Comparison of ENCODE assay signal across 14 mouse cellular contexts in genomic region chr8:47260751-47261474, GRCm38 (mm10).
DNase-seq lines count a peak whose midpoint lies in the region; ATAC-seq and TF ChIP-seq lines count a peak whose summit lies in the region.
"Had no signal": no experiment of that assay in that cellular context is flagged by ENCODE, and none has a peak within 500 bp of the region (broad histone marks: within the 10 kb centered on the region; RNA-seq: fewer than 3 reads in every experiment).

No protein-coding gene starts in this region.

- no peak for DNase-seq in heart, adult 2 months
- no peak for DNase-seq in stomach, postnatal 0 days (ENCODE audit: low spot score)
- DNase-seq in embryo, embryonic 10.5 days (ENCODE audit: low spot score), result no peak
- DNase-seq: cerebellum, adult 9-11 months; gastrocnemius, postnatal 25 days; lung, postnatal 4 days had no signal

- no peaks in the 10 kb centered on the region for H3K36me3 ChIP-seq in heart, embryonic 12.5 days
- no peaks in the 10 kb centered on the region for H3K36me3 ChIP-seq in heart, adult 2 months (ENCODE audit: control insufficient read depth, insufficient read depth, low read length)
- no peaks in the 10 kb centered on the region for H3K36me3 ChIP-seq in stomach, embryonic 15.5 days
- no peaks in the 10 kb centered on the region for H3K36me3 ChIP-seq in stomach, postnatal 0 days (ENCODE audit: control insufficient read depth, insufficient read depth, low read length)
- no peaks in the 10 kb centered on the region for H3K36me3 ChIP-seq in midbrain, embryonic 15.5 days (replicated peaks)
- H3K36me3 ChIP-seq: embryonic facial prominence, embryonic 15.5 days had no signal

- TF ChIP-seq CTCF in heart, adult 2 months (IDR thresholded peaks at IDR 0.05), result no peak
- TF ChIP-seq CTCF in stomach, postnatal 0 days (IDR thresholded peaks at IDR 0.05; ENCODE audit: low read depth), result no peak

- H3K4me1 ChIP-seq in heart, embryonic 12.5 days (replicated peaks), result peaks cover 16% of the 10 kb centered on the region
- no peaks in the 10 kb centered on the region; the same call in none of the 2 replicates for H3K4me1 ChIP-seq in heart, adult 2 months (ENCODE audit: control insufficient read depth, insufficient read depth, low read length)
- no peaks in the 10 kb centered on the region for H3K4me1 ChIP-seq in stomach, embryonic 15.5 days
- H3K4me1 ChIP-seq in stomach, postnatal 0 days (replicated peaks; ENCODE audit: control insufficient read depth, insufficient read depth), result no peaks in the 10 kb centered on the region
- peaks cover 51% of the 10 kb centered on the region for H3K4me1 ChIP-seq in midbrain, embryonic 15.5 days

- 44% methylated on average over 12 of the region's 12 CpGs for WGBS in heart, embryonic 12.5 days
- WGBS in heart, adult 2 months, result 51% methylated on average over 12 of the region's 12 CpGs
- WGBS in stomach, embryonic 15.5 days, result 48% methylated on average over 12 of the region's 12 CpGs
- WGBS in stomach, postnatal 0 days, result 42% methylated on average over 12 of the region's 12 CpGs
- WGBS in midbrain, embryonic 15.5 days, result 39% methylated on average over 12 of the region's 12 CpGs

- H3K27ac ChIP-seq in heart, embryonic 12.5 days (ENCODE audit: poor library complexity, severe bottlenecking), result no peak overlapping the region
- H3K27ac ChIP-seq in heart, adult 2 months, result no peak overlapping the region
- no peak overlapping the region for H3K27ac ChIP-seq in stomach, embryonic 15.5 days
- H3K27ac ChIP-seq in stomach, postnatal 0 days (replicated peaks), result no peak overlapping the region
- 0 out of 2 replicates have a peak overlapping the region, but pooled peaks have one; percentile 2 for H3K27ac ChIP-seq in midbrain, embryonic 15.5 days
- H3K27ac ChIP-seq: embryonic facial prominence, embryonic 15.5 days had no signal

- H3K4me3 ChIP-seq in heart, embryonic 12.5 days, result no peak overlapping the region
- H3K4me3 ChIP-seq in heart, adult 2 months, result no peak overlapping the region
- no peak overlapping the region for H3K4me3 ChIP-seq in stomach, embryonic 15.5 days (replicated peaks)
- no peak overlapping the region for H3K4me3 ChIP-seq in stomach, postnatal 0 days (ENCODE audit: low read depth, low read length)
- H3K4me3 ChIP-seq in midbrain, embryonic 15.5 days, result no peak overlapping the region
- H3K4me3 ChIP-seq: embryonic facial prominence, embryonic 15.5 days had no signal

- H3K27me3 ChIP-seq in heart, embryonic 12.5 days (replicated peaks), result no peaks in the 10 kb centered on the region
- no peaks in the 10 kb centered on the region for H3K27me3 ChIP-seq in heart, adult 2 months (ENCODE audit: control insufficient read depth, insufficient read depth, low read length)
- no peaks in the 10 kb centered on the region for H3K27me3 ChIP-seq in stomach, embryonic 15.5 days (replicated peaks)
- H3K27me3 ChIP-seq in stomach, postnatal 0 days (ENCODE audit: control insufficient read depth, insufficient read depth, low read length), result no peaks in the 10 kb centered on the region
- H3K27me3 ChIP-seq in midbrain, embryonic 15.5 days (replicated peaks), result no peaks in the 10 kb centered on the region
- H3K27me3 ChIP-seq: embryonic facial prominence, embryonic 15.5 days had no signal

- H3K9ac ChIP-seq in heart, embryonic 12.5 days, result no peak overlapping the region
- no peak overlapping the region for H3K9ac ChIP-seq in heart, adult 2 months (ENCODE audit: low read depth, low read length)
- H3K9ac ChIP-seq in stomach, embryonic 15.5 days, result no peak overlapping the region
- no peak overlapping the region for H3K9ac ChIP-seq in stomach, postnatal 0 days (ENCODE audit: low read length)
- H3K9ac ChIP-seq in midbrain, embryonic 15.5 days, result no peak overlapping the region
- H3K9ac ChIP-seq: embryonic facial prominence, embryonic 15.5 days had no signal

- peaks cover 7% of the 10 kb centered on the region for H3K79me2 ChIP-seq in heart, adult 2 months (replicated peaks; ENCODE audit: control insufficient read depth, insufficient read depth, low read length)

- no peak for TF ChIP-seq POLR2A in heart, adult 2 months (IDR thresholded peaks at IDR 0.05; ENCODE audit: insufficient read depth, low read depth, low read length)

- peak overlapping the region; percentile 20 for H3K4me2 ChIP-seq in heart, embryonic 12.5 days
- H3K4me2 ChIP-seq in stomach, embryonic 15.5 days, result no peak overlapping the region
- H3K4me2 ChIP-seq in stomach, postnatal 0 days (replicated peaks; ENCODE audit: low read depth), result no peak overlapping the region
- H3K4me2 ChIP-seq in midbrain, embryonic 15.5 days, result no peak overlapping the region
- H3K4me2 ChIP-seq: embryonic facial prominence, embryonic 15.5 days; liver, embryonic 11.5 days had no signal

- intact Hi-C loops in heart, adult 2 months (cut with DNase I), result no loop called here

- no peaks in the 10 kb centered on the region for H3K9me3 ChIP-seq in heart, embryonic 12.5 days (replicated peaks)
- H3K9me3 ChIP-seq in stomach, embryonic 15.5 days, result no peaks in the 10 kb centered on the region
- H3K9me3 ChIP-seq in stomach, postnatal 0 days (ENCODE audit: control insufficient read depth, low read length), result no peaks in the 10 kb centered on the region
- H3K9me3 ChIP-seq in midbrain, embryonic 15.5 days, result no peaks in the 10 kb centered on the region
- H3K9me3 ChIP-seq: embryonic facial prominence, embryonic 15.5 days had no signal

- ATAC-seq in heart, embryonic 12.5 days (ENCODE audit: insufficient number of reproducible peaks, low FRiP score), result no peak
- peak; percentile 35; the same call in 1 of the 2 replicates for ATAC-seq in stomach, embryonic 15.5 days (ENCODE audit: insufficient read depth, low FRiP score, low read depth)
- ATAC-seq in stomach, postnatal 0 days (ENCODE audit: low FRiP score, low TSS enrichment), result no peak
- ATAC-seq in midbrain, embryonic 15.5 days (replicated peaks), result peak; percentile 22; the same call in 1 of the 2 replicates
- ATAC-seq in activated CD4-positive, CD25-positive, alpha-beta regulatory T cell, adult 4 months, result no peak
- ATAC-seq: CD4-positive, CD25-positive, alpha-beta regulatory T cell, adult 4 months; inflammation-experienced regulatory T-cells, adult 6 months had no signal

- no peak for TF ChIP-seq EP300 in heart, adult 2 months (IDR thresholded peaks at IDR 0.05; ENCODE audit: insufficient read depth, low read depth, low read length)
- TF ChIP-seq EP300 in stomach, postnatal 0 days (optimal IDR thresholded peaks at IDR 0.05), result no peak

Comparison
In these comparisons a context has a peak if more than half of its experiments do, and no peak if none do; other contexts are left out.
1. ATAC-seq: peak in stomach, embryonic 15.5 days (single experiment) and midbrain, embryonic 15.5 days (single experiment); none in heart, embryonic 12.5 days (single experiment), stomach, postnatal 0 days (single experiment) and activated CD4-positive, CD25-positive, alpha-beta regulatory T cell, adult 4 months (single experiment).